8 mouse cellular contexts compared by ENCODE assay signal in genomic region chr10:87812157-87813072, GRCm38 (mm10). TPM values are rescaled to one million over a fixed set of nuclear protein-coding genes. Genes with fewer than 3 reads are reported as not detected.
A peak's percentile ranks its signal among the peaks of the same experiment; 100 is the strongest.
DNase-seq lines count a peak whose midpoint lies in the region; ATAC-seq lines count a peak whose summit lies in the region.

No protein-coding gene starts in this region.

- no peak for ATAC-seq in heart, embryonic 16.5 days (replicated peaks; ENCODE audit: extremely low read depth, insufficient read depth, low FRiP score)
- peak; percentile 75 for ATAC-seq in hindbrain, embryonic 15.5 days (ENCODE audit: low FRiP score, low read depth)
- ATAC-seq in neural tube, embryonic 13.5 days (ENCODE audit: low read depth), result peak; percentile 85
- no peak for ATAC-seq in frontal cortex, adult (ENCODE audit: low TSS enrichment)
- ATAC-seq in liver, embryonic 11.5 days (replicated peaks; ENCODE audit: low FRiP score), result no peak

- no peaks in the 10 kb centered on the region for H3K36me3 ChIP-seq in heart, embryonic 16.5 days (ENCODE audit: control insufficient read depth, insufficient read depth)
- H3K36me3 ChIP-seq in hindbrain, embryonic 15.5 days, result no peaks in the 10 kb centered on the region
- H3K36me3 ChIP-seq in neural tube, embryonic 13.5 days, result no peaks in the 10 kb centered on the region
- no peaks in the 10 kb centered on the region for H3K36me3 ChIP-seq in liver, embryonic 11.5 days (ENCODE audit: control insufficient read depth, insufficient read depth, low read length)

- peak overlapping the region; percentile 24 for H3K4me2 ChIP-seq in heart, embryonic 16.5 days (ENCODE audit: low read depth, low read length)
- peak overlapping the region; percentile 14 for H3K4me2 ChIP-seq in hindbrain, embryonic 15.5 days
- peak overlapping the region; percentile 32 for H3K4me2 ChIP-seq in neural tube, embryonic 13.5 days
- H3K4me2 ChIP-seq in liver, embryonic 11.5 days, result no peak overlapping the region

- intact Hi-C loops in left cerebral cortex, postnatal 10 days (cut with DNase I), result no loop called here

- 28% methylated on average over 8 of the region's 8 CpGs for WGBS in heart, embryonic 16.5 days
- WGBS in hindbrain, embryonic 15.5 days, result 29% methylated on average over 8 of the region's 8 CpGs
- WGBS in neural tube, embryonic 13.5 days, result 33% methylated on average over 8 of the region's 8 CpGs
- WGBS in liver, embryonic 11.5 days, result 31% methylated on average over 8 of the region's 8 CpGs

- DNase-seq in heart, adult 9 months (ENCODE audit: low spot score in 2 of 2), result no peak
- peak; percentile 52 for DNase-seq in embryo, embryonic 11.5 days (ENCODE audit: low read depth, low spot score)
- no peak for DNase-seq in liver, embryonic 11.5 days (ENCODE audit: low spot score)
- DNase-seq in left cerebral cortex, postnatal 10 days (ENCODE audit: extremely low spot score in 1 of 2, low spot score in 2 of 2), result no peak

- no peak overlapping the region for H3K27ac ChIP-seq in heart, embryonic 16.5 days (ENCODE audit: low read length)
- H3K27ac ChIP-seq in hindbrain, embryonic 15.5 days (replicated peaks), result peak overlapping the region; percentile 51; the same call in 1 of the 2 replicates
- H3K27ac ChIP-seq in neural tube, embryonic 13.5 days (replicated peaks), result peak overlapping the region; percentile 73
- no peak overlapping the region for H3K27ac ChIP-seq in liver, embryonic 11.5 days (ENCODE audit: low read depth, low read length)

- no peaks in the 10 kb centered on the region for H3K27me3 ChIP-seq in heart, embryonic 16.5 days (ENCODE audit: control insufficient read depth, insufficient read depth, low read length)
- no peaks in the 10 kb centered on the region for H3K27me3 ChIP-seq in hindbrain, embryonic 15.5 days
- no peaks in the 10 kb centered on the region for H3K27me3 ChIP-seq in neural tube, embryonic 13.5 days
- H3K27me3 ChIP-seq in liver, embryonic 11.5 days (replicated peaks; ENCODE audit: control insufficient read depth, insufficient read depth, low read length), result no peaks in the 10 kb centered on the region

- H3K4me1 ChIP-seq in heart, embryonic 16.5 days (ENCODE audit: control insufficient read depth, insufficient read depth, low read length), result 0 out of 2 replicates have a peak, but pooled peaks cover 3% of the 10 kb centered on the region
- peaks cover 18% of the 10 kb centered on the region for H3K4me1 ChIP-seq in hindbrain, embryonic 15.5 days (replicated peaks)
- peaks cover 20% of the 10 kb centered on the region for H3K4me1 ChIP-seq in neural tube, embryonic 13.5 days (replicated peaks)
- no peaks in the 10 kb centered on the region for H3K4me1 ChIP-seq in liver, embryonic 11.5 days (replicated peaks; ENCODE audit: control insufficient read depth, insufficient read depth, low read length)

- H3K4me3 ChIP-seq in heart, embryonic 16.5 days (ENCODE audit: low read length), result no peak overlapping the region
- no peak overlapping the region for H3K4me3 ChIP-seq in hindbrain, embryonic 15.5 days
- no peak overlapping the region for H3K4me3 ChIP-seq in neural tube, embryonic 13.5 days
- no peak overlapping the region for H3K4me3 ChIP-seq in liver, embryonic 11.5 days (ENCODE audit: low read depth, low read length)

- no peak overlapping the region for H3K9ac ChIP-seq in heart, embryonic 16.5 days (ENCODE audit: low read length)
- no peak overlapping the region for H3K9ac ChIP-seq in hindbrain, embryonic 15.5 days
- H3K9ac ChIP-seq in neural tube, embryonic 13.5 days, result peak overlapping the region; percentile 6; the same call in 1 of the 2 replicates
- H3K9ac ChIP-seq in liver, embryonic 11.5 days (ENCODE audit: low read depth, low read length), result no peak overlapping the region

- no peaks in the 10 kb centered on the region for H3K9me3 ChIP-seq in heart, embryonic 16.5 days (replicated peaks; ENCODE audit: control insufficient read depth, low read length)
- no peaks in the 10 kb centered on the region for H3K9me3 ChIP-seq in hindbrain, embryonic 15.5 days
- no peaks in the 10 kb centered on the region for H3K9me3 ChIP-seq in neural tube, embryonic 13.5 days
- no peaks in the 10 kb centered on the region for H3K9me3 ChIP-seq in liver, embryonic 11.5 days (ENCODE audit: control insufficient read depth, low read length)

RNA-seq across cellular contexts. Expression of gene Igf1, which starts 45.6 kb away (rescaled TPM):
- 27.5 and 28.0 TPM in 2 replicates for polyA plus RNA-seq in heart, embryonic 16.5 days (2015; fragmentation: Nextera tagmentation; extraction: Ambion mirVana)
- polyA plus RNA-seq in hindbrain, embryonic 15.5 days (2015; fragmentation: Nextera tagmentation; extraction: Ambion mirVana), result 12.6 and 14.1 TPM in 2 replicates
- polyA plus RNA-seq in neural tube, embryonic 13.5 days (2015; fragmentation: Nextera tagmentation; extraction: Ambion mirVana), result 19.9 and 25.7 TPM in 2 replicates
- 21.8 and 22.6 TPM in 2 replicates for polyA plus RNA-seq in liver, embryonic 11.5 days (2014; fragmentation: Nextera tagmentation; extraction: Ambion mirVana)
- total RNA-seq in left cerebral cortex, postnatal 10 days (2021), result 10 to 100 TPM; 18.5 to 21.2 TPM

Comparison
In these comparisons a context has a peak if more than half of its experiments do, and no peak if none do; other contexts are left out.
1. ATAC-seq: peak in hindbrain, embryonic 15.5 days (single experiment) and neural tube, embryonic 13.5 days (single experiment); none in heart, embryonic 16.5 days (single experiment), frontal cortex, adult (single experiment) and liver, embryonic 11.5 days (single experiment).
2. H3K27ac ChIP-seq: peak in hindbrain, embryonic 15.5 days (single experiment) and neural tube, embryonic 13.5 days (single experiment); none in heart, embryonic 16.5 days (single experiment) and liver, embryonic 11.5 days (single experiment).